Mouse (Mus musculus): ENCODE data around the gene Bet1l. TPM values are rescaled to one million over a fixed set of nuclear protein-coding genes. Genes with fewer than 3 reads are reported as not detected.

Gene Bet1l
- polyA plus RNA-seq, 1 experiment: 18.1 TPM

DNA sequence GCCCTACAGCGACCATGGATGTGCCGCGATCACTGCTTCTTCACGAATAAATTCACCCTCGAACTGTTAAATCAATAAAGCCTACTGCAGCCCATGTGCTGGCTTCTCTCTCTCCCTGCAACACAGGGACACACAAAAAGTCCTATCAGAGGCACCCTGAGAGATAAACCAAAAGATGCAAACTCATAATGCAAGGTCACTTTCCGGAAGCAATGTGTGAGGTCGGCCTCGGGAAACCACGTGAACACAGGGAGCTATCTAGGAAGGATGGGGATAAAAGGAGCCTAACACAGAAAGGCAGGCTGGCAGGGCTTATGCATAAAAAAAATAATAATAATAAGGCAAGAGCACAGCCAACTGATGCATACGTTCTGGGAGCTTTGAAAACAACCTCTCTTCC, 10.7 kb downstream of the Bet1l start:
- H3K27ac ChIP-seq (ENCODE audit: control insufficient read depth, insufficient read depth, low read depth, low read length, poor library complexity): no peak overlapping the region
- WGBS: 77% methylated on average over 10 of the region's 10 CpGs
- H3K4me3 ChIP-seq (replicated peaks; ENCODE audit: control insufficient read depth, low read depth, low read length): no peak overlapping the region
- TF ChIP-seq POLR2A (IDR thresholded peaks at IDR 0.05; ENCODE audit: borderline replicate concordance, control insufficient read depth, low read depth, low read length) (no peak), CTCF (IDR thresholded peaks at IDR 0.05; ENCODE audit: control insufficient read depth, insufficient read depth, low read length) (no peak)
- no peaks in the 10 kb centered on the region for H3K4me1 ChIP-seq (ENCODE audit: control insufficient read depth, insufficient read depth, low read length)

DNA sequence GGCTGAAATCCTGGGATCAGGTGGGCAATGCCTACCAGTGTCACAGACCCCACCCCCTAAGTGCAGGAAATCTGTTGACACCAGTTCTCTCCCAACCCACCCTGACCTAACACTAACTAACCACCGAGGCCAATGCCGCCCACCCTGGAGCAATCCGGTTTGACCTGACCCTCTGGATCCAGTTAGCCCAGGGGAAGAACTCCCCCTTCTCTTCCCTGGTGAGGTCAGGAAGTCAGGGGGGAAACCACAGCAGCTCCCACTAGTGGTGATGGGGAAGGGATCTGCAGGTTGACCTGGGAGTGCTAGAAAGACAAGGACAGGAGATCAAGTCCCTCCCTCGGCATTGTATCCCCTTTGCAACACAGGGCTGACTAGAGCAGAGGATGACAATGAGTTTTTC, 11.7 kb downstream of the Bet1l start:
- Histone ChIP-seq H3K4me1 (ENCODE audit: control insufficient read depth, insufficient read depth, low read length) (no peaks in the 10 kb centered on the region), H3K27ac (ENCODE audit: control insufficient read depth, insufficient read depth, low read depth, low read length, poor library complexity) (no peak overlapping the region), H3K4me3 (replicated peaks; ENCODE audit: control insufficient read depth, low read depth, low read length) (no peak overlapping the region)
- TF ChIP-seq CTCF (IDR thresholded peaks at IDR 0.05; ENCODE audit: control insufficient read depth, insufficient read depth, low read length) (no peak), POLR2A (IDR thresholded peaks at IDR 0.05; ENCODE audit: borderline replicate concordance, control insufficient read depth, low read depth, low read length) (no peak)
- WGBS: 60% methylated on average over 4 of the region's 4 CpGs

DNA sequence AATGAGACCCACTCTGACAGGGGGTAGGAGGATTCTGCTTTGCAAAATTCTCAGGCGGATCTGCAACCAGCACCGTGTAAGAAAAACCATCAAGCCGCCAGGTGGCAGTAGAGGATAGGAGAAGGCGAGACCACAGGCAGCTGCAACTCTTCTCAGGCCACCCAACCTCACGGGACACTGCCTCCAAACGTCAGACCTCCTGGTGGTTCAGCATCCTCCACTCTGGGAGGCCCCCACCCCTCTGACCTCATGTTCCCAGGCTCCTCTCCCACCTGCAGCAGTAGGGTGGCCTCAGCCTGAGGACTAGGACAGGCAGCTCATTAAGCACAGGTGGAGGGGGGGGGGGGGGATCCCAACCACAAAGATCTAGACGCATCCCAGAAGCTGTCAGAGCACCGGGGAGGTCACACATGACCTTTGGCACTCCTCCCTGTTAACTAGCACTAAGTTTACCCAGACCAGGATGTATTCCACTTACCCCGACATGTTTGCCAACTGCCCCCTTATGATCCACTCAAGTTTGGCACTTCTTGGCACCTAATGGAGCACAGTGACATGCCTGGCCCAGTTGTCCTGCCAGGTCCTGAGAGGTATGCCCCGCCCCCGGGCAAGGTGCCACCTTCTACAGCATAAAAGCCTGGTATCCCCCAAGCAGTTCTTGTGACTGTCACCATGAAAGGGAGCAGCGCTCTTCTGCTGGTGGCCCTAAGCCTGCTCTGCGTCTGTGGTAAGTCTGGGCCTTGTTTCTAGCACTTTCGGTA, 12.3 kb downstream of the Bet1l start, which contains the start of gene Scgb1c1:
TSS of gene Scgb1c1 (plus strand) at position 643 of the 761 bp plus-strand sequence.
- no peaks in the 10 kb centered on the region for H3K4me1 ChIP-seq (ENCODE audit: control insufficient read depth, insufficient read depth, low read length)
- TF ChIP-seq CTCF (IDR thresholded peaks at IDR 0.05; ENCODE audit: control insufficient read depth, insufficient read depth, low read length) (peak; percentile 98), POLR2A (IDR thresholded peaks at IDR 0.05; ENCODE audit: borderline replicate concordance, control insufficient read depth, low read depth, low read length) (no peak)
- H3K27ac ChIP-seq (ENCODE audit: control insufficient read depth, insufficient read depth, low read depth, low read length, poor library complexity): no peak within 1 kb of the TSS
- no peak within 1 kb of the TSS for H3K4me3 ChIP-seq (replicated peaks; ENCODE audit: control insufficient read depth, low read depth, low read length)
- WGBS: 27% methylated on average over 14 of the region's 14 CpGs

DNA sequence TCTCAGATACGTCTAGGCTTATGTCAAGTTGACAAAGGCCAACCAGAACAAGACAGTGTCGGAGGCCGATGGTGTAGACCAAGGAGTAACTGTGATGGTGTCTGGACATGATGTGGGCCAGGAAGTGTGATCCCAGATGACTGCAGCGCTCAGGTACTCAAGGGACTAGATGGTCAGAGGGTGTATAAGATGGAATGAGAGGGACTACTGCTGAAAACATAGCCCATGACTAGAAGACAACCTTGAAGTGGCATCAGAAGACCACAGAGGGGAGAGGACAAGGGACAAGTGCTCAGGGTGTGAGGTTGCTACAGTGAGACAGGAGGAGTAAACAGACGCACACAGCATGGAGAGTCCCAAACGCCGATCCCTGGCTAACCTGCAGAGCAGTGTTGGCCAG, 13.6 kb downstream of the Bet1l start:
- TF ChIP-seq CTCF (IDR thresholded peaks at IDR 0.05; ENCODE audit: control insufficient read depth, insufficient read depth, low read length) (no peak), POLR2A (IDR thresholded peaks at IDR 0.05; ENCODE audit: borderline replicate concordance, control insufficient read depth, low read depth, low read length) (no peak)
- H3K4me3 ChIP-seq (replicated peaks; ENCODE audit: control insufficient read depth, low read depth, low read length): no peak overlapping the region
- no peak overlapping the region for H3K27ac ChIP-seq (ENCODE audit: control insufficient read depth, insufficient read depth, low read depth, low read length, poor library complexity)
- no peaks in the 10 kb centered on the region for H3K4me1 ChIP-seq (ENCODE audit: control insufficient read depth, insufficient read depth, low read length)
- WGBS: 78% methylated on average over 7 of the region's 7 CpGs

DNA sequence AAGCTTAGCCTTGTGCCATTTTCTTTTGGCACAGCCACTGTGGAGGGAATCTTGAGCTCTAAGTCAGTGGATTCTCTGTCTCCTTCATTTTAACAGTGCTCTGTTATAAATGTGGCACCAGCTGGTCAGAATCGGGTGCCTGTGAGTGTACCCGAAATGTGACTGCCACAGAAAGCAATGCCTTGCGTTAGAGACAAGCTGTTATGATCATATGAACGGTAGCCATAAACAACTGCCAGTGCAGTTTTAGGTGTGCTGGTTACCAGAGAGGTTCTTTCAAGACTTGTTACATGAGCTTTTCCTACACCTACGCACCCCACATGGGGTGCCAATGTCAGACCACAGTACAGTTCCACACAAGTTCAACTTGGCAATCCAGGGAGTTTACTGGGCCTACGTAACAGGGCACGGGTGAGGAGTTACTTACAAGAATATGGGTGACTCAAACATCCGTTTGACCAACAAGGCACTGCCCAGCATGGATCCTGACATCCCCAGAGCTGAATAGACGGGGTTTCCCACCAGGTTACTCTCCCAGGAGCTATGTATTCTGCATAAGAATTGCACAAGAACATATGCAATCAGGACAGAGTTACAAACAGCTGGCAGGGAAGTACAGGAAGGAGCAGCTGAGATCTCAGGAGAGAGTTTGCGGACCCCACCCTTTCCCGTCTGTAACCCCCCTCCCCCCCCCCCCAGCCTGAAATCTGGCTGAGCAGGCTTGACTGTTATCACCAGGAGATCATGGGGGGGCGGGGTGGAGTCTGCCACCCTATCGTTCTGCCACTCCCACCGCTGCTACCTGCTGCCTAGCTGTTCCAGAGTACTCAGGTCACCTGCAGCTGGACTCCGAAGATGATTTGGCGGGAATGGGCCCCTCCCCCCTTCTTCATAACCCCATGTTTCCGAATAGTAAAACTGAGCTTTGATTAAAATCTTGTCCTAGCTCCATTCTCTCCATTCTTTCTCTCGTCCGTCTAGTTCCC, 16.3 kb downstream of the Bet1l start:
- TF ChIP-seq CTCF (IDR thresholded peaks at IDR 0.05; ENCODE audit: control insufficient read depth, insufficient read depth, low read length) (no peak), POLR2A (IDR thresholded peaks at IDR 0.05; ENCODE audit: borderline replicate concordance, control insufficient read depth, low read depth, low read length) (no peak)
- H3K4me1 ChIP-seq (ENCODE audit: control insufficient read depth, insufficient read depth, low read length): no peaks in the 10 kb centered on the region
- H3K27ac ChIP-seq (ENCODE audit: control insufficient read depth, insufficient read depth, low read depth, low read length, poor library complexity): no peak overlapping the region
- WGBS: 43% methylated on average over 19 of the region's 19 CpGs
- no peak overlapping the region for H3K4me3 ChIP-seq (replicated peaks; ENCODE audit: control insufficient read depth, low read depth, low read length)

DNA sequence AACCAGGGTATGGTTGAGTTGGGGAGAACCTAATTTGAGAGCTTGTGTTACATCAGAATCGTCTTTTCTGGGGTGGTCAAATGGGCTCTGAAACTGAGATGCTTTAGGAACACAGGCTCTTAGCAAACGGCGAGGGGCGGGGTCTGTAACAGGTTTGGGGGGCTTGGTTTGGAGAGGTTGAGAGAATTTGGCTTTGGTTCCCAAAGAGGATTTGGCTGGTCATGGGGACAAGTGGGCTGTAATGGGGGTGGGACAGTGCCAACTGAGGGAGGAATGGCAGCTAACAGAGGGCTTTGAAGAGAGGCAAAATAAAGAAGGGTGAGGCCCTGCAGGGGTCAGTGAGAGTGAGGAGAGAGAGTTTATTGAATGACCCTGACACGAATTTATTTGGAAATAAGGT, 17.8 kb downstream of the Bet1l start:
- no peak overlapping the region for H3K4me3 ChIP-seq (replicated peaks; ENCODE audit: control insufficient read depth, low read depth, low read length)
- H3K4me1 ChIP-seq (ENCODE audit: control insufficient read depth, insufficient read depth, low read length): no peaks in the 10 kb centered on the region
- WGBS: 67% methylated on average over 5 of the region's 5 CpGs
- no peak for TF ChIP-seq CTCF (IDR thresholded peaks at IDR 0.05; ENCODE audit: control insufficient read depth, insufficient read depth, low read length)
- TF ChIP-seq POLR2A (IDR thresholded peaks at IDR 0.05; ENCODE audit: borderline replicate concordance, control insufficient read depth, low read depth, low read length): no peak
- no peak overlapping the region for H3K27ac ChIP-seq (ENCODE audit: control insufficient read depth, insufficient read depth, low read depth, low read length, poor library complexity)

DNA sequence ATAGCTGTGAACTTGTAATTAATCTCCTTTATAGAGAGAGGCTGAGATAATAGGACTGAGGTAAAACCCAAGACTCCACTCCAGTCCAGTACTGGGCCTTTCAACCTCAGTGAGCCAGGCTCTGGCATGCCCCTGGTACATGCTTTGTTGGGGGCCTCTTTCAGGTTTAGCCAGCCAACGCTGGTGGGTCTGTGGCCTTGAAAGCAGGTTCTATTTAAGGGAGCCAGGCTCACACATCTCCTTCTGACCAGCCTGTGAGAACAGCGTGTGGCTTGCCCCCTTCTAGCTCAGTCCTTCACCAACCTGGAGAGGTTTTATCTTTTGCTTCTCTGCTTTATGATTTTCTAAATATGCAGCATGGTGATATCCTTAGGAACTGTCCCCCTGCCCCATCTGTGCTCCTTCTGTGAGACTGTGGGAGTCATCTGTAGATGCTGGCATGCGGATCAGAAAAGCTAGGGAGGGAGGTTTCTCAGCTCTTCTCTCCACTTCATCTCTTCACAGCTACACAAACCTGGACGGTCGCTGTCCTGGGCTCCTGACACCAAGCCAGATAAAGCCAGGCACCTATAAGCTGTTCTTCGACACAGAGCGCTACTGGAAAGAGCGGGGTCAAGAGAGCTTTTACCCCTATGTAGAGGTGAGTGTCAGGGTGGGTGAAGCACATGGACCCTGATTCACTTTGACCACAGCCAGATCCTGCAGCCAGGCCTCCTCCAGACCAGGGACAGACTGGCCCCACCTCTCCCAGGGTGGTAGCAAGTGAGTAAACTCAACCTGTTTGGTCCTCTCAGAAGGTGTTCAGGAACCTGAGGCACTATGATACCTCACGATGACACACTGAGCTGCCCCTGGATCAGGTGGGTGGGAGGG, 20.9 kb downstream of the Bet1l start:
- Histone ChIP-seq H3K27ac (ENCODE audit: control insufficient read depth, insufficient read depth, low read depth, low read length, poor library complexity) (no peak overlapping the region), H3K4me1 (ENCODE audit: control insufficient read depth, insufficient read depth, low read length) (no peaks in the 10 kb centered on the region), H3K4me3 (replicated peaks; ENCODE audit: control insufficient read depth, low read depth, low read length) (no peak overlapping the region)
- WGBS: 82% methylated on average over 9 of the region's 9 CpGs
- TF ChIP-seq POLR2A (IDR thresholded peaks at IDR 0.05; ENCODE audit: borderline replicate concordance, control insufficient read depth, low read depth, low read length): no peak
- TF ChIP-seq CTCF (IDR thresholded peaks at IDR 0.05; ENCODE audit: control insufficient read depth, insufficient read depth, low read length): no peak

All from bone marrow, adult 2 months (tissue).